Mouse (Mus musculus): Measurements from ENCODE around the gene Pip5k1c. TPM values are rescaled to one million over a fixed set of nuclear protein-coding genes. Genes with fewer than 3 reads are reported as not detected.

Pip5k1c gene
- polyA plus RNA-seq, 1 experiment from 2014 or later: 70.1 TPM

GRCm38 (mm10) chr10:81367207-81367495 is 74.4 kb downstream of the Pip5k1c start:
- Histone ChIP-seq H3K4me1 (peaks cover 22% of the 10 kb centered on the region), H3K9ac (no peak overlapping the region), H3K27ac (no peak overlapping the region), H3K4me3 (no peak overlapping the region), H3K27me3 (peaks cover 35% of the 10 kb centered on the region), H3K36me3 (peaks cover 64% of the 10 kb centered on the region), H3K4me2 (replicated peaks) (no peak overlapping the region), H3K9me3 (no peaks in the 10 kb centered on the region)
- ATAC-seq (ENCODE audit: insufficient number of reproducible peaks, insufficient read depth, low FRiP score, low TSS enrichment): no peak
- WGBS: 88% methylated on average over 6 of the region's 6 CpGs

Small RNA genes lying within 50 kb of the gene (microRNA-seq; reads per million reads assigned to microRNA genes)
- 9.1 reads per million, percentile 25 among the genes with 10 or more reads in this experiment for gene Mir3057

Other genes starting within 250 kb of the Pip5k1c start
- gene Sgta, start 232.8 kb upstream of the Pip5k1c start, polyA plus RNA-seq (2016; fragmentation: Nextera tagmentation; extraction: Ambion mirVana): 242 and 251 TPM in 2 replicates
- 68.2 and 71.3 TPM in 2 replicates for gene Thop1, start 222.9 kb upstream of the Pip5k1c start, polyA plus RNA-seq (2016; fragmentation: Nextera tagmentation; extraction: Ambion mirVana)
- gene Creb3l3, start 194.1 kb upstream of the Pip5k1c start, polyA plus RNA-seq (2016; fragmentation: Nextera tagmentation; extraction: Ambion mirVana): 0.31 and 0.69 TPM in 2 replicates
- gene Map2k2, start 187.0 kb upstream of the Pip5k1c start, polyA plus RNA-seq (2016; fragmentation: Nextera tagmentation; extraction: Ambion mirVana): 230 and 238 TPM in 2 replicates
- 21.7 and 22.3 TPM in 2 replicates for gene Zbtb7a, start 157.7 kb upstream of the Pip5k1c start, polyA plus RNA-seq (2016; fragmentation: Nextera tagmentation; extraction: Ambion mirVana)
- 57.5 and 62.0 TPM in 2 replicates for gene Pias4, start 125.0 kb upstream of the Pip5k1c start, polyA plus RNA-seq (2016; fragmentation: Nextera tagmentation; extraction: Ambion mirVana)
- 552 and 562 TPM in 2 replicates for gene Eef2, start 116.3 kb upstream of the Pip5k1c start, polyA plus RNA-seq (2016; fragmentation: Nextera tagmentation; extraction: Ambion mirVana)
- gene Dapk3, start 110.0 kb upstream of the Pip5k1c start, polyA plus RNA-seq (2016; fragmentation: Nextera tagmentation; extraction: Ambion mirVana): 79.5 and 85.3 TPM in 2 replicates
- not detected in 2 replicates for gene 4930442H23Rik, start 109.1 kb upstream of the Pip5k1c start, polyA plus RNA-seq (2016; fragmentation: Nextera tagmentation; extraction: Ambion mirVana)
- gene Nmrk2, start 90.9 kb upstream of the Pip5k1c start, polyA plus RNA-seq (2016; fragmentation: Nextera tagmentation; extraction: Ambion mirVana): 0.20 TPM in 1 of 2 replicates, not detected in the other
- gene Atcay, start 62.1 kb upstream of the Pip5k1c start, polyA plus RNA-seq (2016; fragmentation: Nextera tagmentation; extraction: Ambion mirVana): 3.0 and 3.8 TPM in 2 replicates
- gene Zfr2, start 59.8 kb upstream of the Pip5k1c start, polyA plus RNA-seq (2016; fragmentation: Nextera tagmentation; extraction: Ambion mirVana): 13.2 and 13.4 TPM in 2 replicates
- gene Matk, start 40.0 kb upstream of the Pip5k1c start, polyA plus RNA-seq (2016; fragmentation: Nextera tagmentation; extraction: Ambion mirVana): 5.6 and 7.2 TPM in 2 replicates
- gene Mrpl54, start 26.0 kb upstream of the Pip5k1c start, polyA plus RNA-seq (2016; fragmentation: Nextera tagmentation; extraction: Ambion mirVana): 194 and 205 TPM in 2 replicates
- 53.9 and 55.4 TPM in 2 replicates for gene Apba3, start 26.0 kb upstream of the Pip5k1c start, polyA plus RNA-seq (2016; fragmentation: Nextera tagmentation; extraction: Ambion mirVana)
- gene Tjp3, start 1.4 kb upstream of the Pip5k1c start, polyA plus RNA-seq (2016; fragmentation: Nextera tagmentation; extraction: Ambion mirVana): 4.5 and 6.4 TPM in 2 replicates
- 61.0 and 62.2 TPM in 2 replicates for gene Cactin, start 28.1 kb downstream of the Pip5k1c start, polyA plus RNA-seq (2016; fragmentation: Nextera tagmentation; extraction: Ambion mirVana)
- 2.8 and 3.1 TPM in 2 replicates for gene Tbxa2r, start 35.8 kb downstream of the Pip5k1c start, polyA plus RNA-seq (2016; fragmentation: Nextera tagmentation; extraction: Ambion mirVana)
- not detected in 2 replicates for gene Gipc3, start 50.3 kb downstream of the Pip5k1c start, polyA plus RNA-seq (2016; fragmentation: Nextera tagmentation; extraction: Ambion mirVana)
- 130 and 132 TPM in 2 replicates for gene Hmg20b, start 57.5 kb downstream of the Pip5k1c start, polyA plus RNA-seq (2016; fragmentation: Nextera tagmentation; extraction: Ambion mirVana)
- gene Mfsd12, start 64.5 kb downstream of the Pip5k1c start, polyA plus RNA-seq (2016; fragmentation: Nextera tagmentation; extraction: Ambion mirVana): 13.9 and 14.5 TPM in 2 replicates
- 0.73 and 0.82 TPM in 2 replicates for gene 4930404N11Rik, start 72.9 kb downstream of the Pip5k1c start, polyA plus RNA-seq (2016; fragmentation: Nextera tagmentation; extraction: Ambion mirVana)
- gene Fzr1, start 85.6 kb downstream of the Pip5k1c start, polyA plus RNA-seq (2016; fragmentation: Nextera tagmentation; extraction: Ambion mirVana): 140 and 143 TPM in 2 replicates
- gene Dohh, start 91.5 kb downstream of the Pip5k1c start, polyA plus RNA-seq (2016; fragmentation: Nextera tagmentation; extraction: Ambion mirVana): 73.6 and 77.0 TPM in 2 replicates
- gene Gm48551, start 91.5 kb downstream of the Pip5k1c start, polyA plus RNA-seq (2016; fragmentation: Nextera tagmentation; extraction: Ambion mirVana): 2.9 and 4.1 TPM in 2 replicates
- gene Gm48552, start 96.0 kb downstream of the Pip5k1c start, polyA plus RNA-seq (2016; fragmentation: Nextera tagmentation; extraction: Ambion mirVana): 2.0 and 3.8 TPM in 2 replicates
- 3.1 and 3.4 TPM in 2 replicates for gene Smim24, start 100.1 kb downstream of the Pip5k1c start, polyA plus RNA-seq (2016; fragmentation: Nextera tagmentation; extraction: Ambion mirVana)
- gene Nfic, start 162.7 kb downstream of the Pip5k1c start, polyA plus RNA-seq (2016; fragmentation: Nextera tagmentation; extraction: Ambion mirVana): 46.2 and 50.8 TPM in 2 replicates
- 2.7 and 3.6 TPM in 2 replicates for gene Celf5, start 189.7 kb downstream of the Pip5k1c start, polyA plus RNA-seq (2016; fragmentation: Nextera tagmentation; extraction: Ambion mirVana)
- 81.9 and 82.9 TPM in 2 replicates for gene Ncln, start 203.4 kb downstream of the Pip5k1c start, polyA plus RNA-seq (2016; fragmentation: Nextera tagmentation; extraction: Ambion mirVana)
- 0.22 and 0.58 TPM in 2 replicates for gene S1pr4, start 207.2 kb downstream of the Pip5k1c start, polyA plus RNA-seq (2016; fragmentation: Nextera tagmentation; extraction: Ambion mirVana)
- gene Gna15, start 231.3 kb downstream of the Pip5k1c start, polyA plus RNA-seq (2016; fragmentation: Nextera tagmentation; extraction: Ambion mirVana): 0.86 and 0.97 TPM in 2 replicates